Mouse (Mus musculus): Measurements from ENCODE around the gene Gkap1. TPM values are rescaled to one million over a fixed set of nuclear protein-coding genes. Genes with fewer than 3 reads are reported as not detected.

Gene Gkap1
- polyA plus RNA-seq, 1 experiment, result 17.2 TPM

DNA sequence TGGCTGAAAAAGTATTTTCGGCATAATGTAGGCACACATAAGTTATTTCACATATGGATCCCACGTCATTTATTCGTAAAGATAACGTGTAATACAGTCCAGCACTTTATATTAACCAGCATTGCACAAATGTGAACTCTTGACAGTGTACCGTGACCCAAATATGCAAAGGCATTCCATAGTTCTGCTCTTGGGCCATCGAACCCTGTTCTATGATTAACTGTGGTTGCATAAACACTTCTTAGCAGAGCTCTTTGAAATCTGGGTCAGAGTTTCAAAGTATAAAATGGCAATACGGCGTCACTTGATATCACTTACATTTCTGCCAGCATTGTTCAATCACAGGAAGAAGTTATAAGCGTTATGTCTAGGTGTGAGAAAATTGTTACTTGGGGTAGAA, 59.1 kb downstream of the Gkap1 start:
- Histone ChIP-seq H3K4me1 (ENCODE audit: control insufficient read depth, insufficient read depth, low read length) (peaks cover 2% of the 10 kb centered on the region; the same call in 1 of the 2 replicates), H3K4me3 (replicated peaks; ENCODE audit: control insufficient read depth, low read depth, low read length) (no peak overlapping the region), H3K27ac (ENCODE audit: control insufficient read depth, insufficient read depth, low read depth, low read length, poor library complexity) (no peak overlapping the region)
- TF ChIP-seq POLR2A (IDR thresholded peaks at IDR 0.05; ENCODE audit: borderline replicate concordance, control insufficient read depth, low read depth, low read length) (no peak), CTCF (IDR thresholded peaks at IDR 0.05; ENCODE audit: control insufficient read depth, insufficient read depth, low read length) (no peak)
- WGBS, result 86% methylated on average over 9 of the region's 9 CpGs

DNA sequence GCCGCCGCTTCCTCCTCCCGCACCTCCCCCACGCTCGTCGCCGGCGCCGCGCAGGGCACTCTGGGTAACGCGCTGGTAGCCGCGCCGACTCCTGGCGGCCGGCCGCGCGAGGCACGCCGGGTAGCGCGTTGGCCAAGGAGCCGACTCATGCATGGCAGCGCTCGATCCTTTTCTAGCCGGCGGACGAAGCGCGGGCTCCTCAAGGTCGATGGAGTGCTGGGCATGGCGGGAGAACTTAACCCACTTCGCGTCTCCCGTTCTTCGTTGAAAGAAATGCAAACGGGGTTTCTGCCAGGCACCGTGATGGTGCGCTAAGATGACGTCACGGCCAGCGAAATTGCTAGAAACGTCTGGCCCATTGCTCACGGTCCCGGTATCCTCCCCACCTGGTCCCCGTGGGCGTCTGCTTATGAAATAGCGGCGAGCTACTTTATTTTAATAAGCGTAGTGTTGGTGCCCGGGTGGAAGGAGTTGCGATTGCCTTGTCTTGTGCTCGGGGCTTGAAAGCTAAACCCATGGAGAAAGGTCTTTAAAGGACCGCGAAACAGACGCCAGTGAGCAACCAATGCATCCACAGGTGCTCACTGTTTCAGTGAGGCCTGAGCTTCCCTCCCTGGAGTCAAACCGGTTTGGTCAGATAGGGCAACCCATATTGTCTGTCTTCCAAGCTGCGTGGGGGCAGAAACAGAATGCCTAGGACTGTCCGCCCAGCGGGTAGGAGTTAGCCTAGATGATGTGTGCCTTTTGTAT, 59.7 kb downstream of the Gkap1 start, which contains the start of gene Ubqln1:
Ubqln1 (minus strand) TSS at position 62 of the 750 bp plus-strand sequence.
- Histone ChIP-seq H3K4me1 (ENCODE audit: control insufficient read depth, insufficient read depth, low read length) (peaks cover 2% of the 10 kb centered on the region; the same call in 1 of the 2 replicates), H3K27ac (ENCODE audit: control insufficient read depth, insufficient read depth, low read depth, low read length, poor library complexity) (peak within 1 kb of the TSS; percentile 20), H3K4me3 (replicated peaks; ENCODE audit: control insufficient read depth, low read depth, low read length) (peak within 1 kb of the TSS; percentile 59)
- TF ChIP-seq CTCF (IDR thresholded peaks at IDR 0.05; ENCODE audit: control insufficient read depth, insufficient read depth, low read length), result no peak
- TF ChIP-seq POLR2A (IDR thresholded peaks at IDR 0.05; ENCODE audit: borderline replicate concordance, control insufficient read depth, low read depth, low read length), result peak; percentile 82; the same call in 1 of the 2 replicates
- WGBS, result 2% methylated on average over 62 of the region's 62 CpGs

DNA sequence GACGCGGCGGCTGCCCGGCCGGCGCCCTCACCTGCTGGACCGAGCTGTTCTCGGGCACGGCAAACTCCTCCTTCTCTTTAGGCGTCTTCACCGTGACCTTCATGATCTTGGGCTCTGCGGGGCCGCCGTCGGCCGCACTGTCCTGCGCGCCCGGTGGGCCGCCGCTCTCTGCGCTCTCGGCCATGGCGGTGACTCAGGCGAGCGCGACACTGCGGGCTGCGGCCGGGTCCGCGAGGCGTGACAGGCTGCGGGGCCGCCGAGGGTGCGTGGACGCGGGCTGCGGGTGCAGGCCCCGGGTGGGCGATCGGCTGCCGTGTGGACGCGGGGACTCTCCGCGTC, 60.3 kb downstream of the Gkap1 start:
- WGBS, result 2% methylated on average over 48 of the region's 48 CpGs
- peak overlapping the region; percentile 20 for H3K27ac ChIP-seq (ENCODE audit: control insufficient read depth, insufficient read depth, low read depth, low read length, poor library complexity)
- peak overlapping the region; percentile 59 for H3K4me3 ChIP-seq (replicated peaks; ENCODE audit: control insufficient read depth, low read depth, low read length)
- TF ChIP-seq CTCF (IDR thresholded peaks at IDR 0.05; ENCODE audit: control insufficient read depth, insufficient read depth, low read length), result no peak
- no peak for TF ChIP-seq POLR2A (IDR thresholded peaks at IDR 0.05; ENCODE audit: borderline replicate concordance, control insufficient read depth, low read depth, low read length)
- peaks cover 2% of the 10 kb centered on the region; the same call in 1 of the 2 replicates for H3K4me1 ChIP-seq (ENCODE audit: control insufficient read depth, insufficient read depth, low read length)

DNA sequence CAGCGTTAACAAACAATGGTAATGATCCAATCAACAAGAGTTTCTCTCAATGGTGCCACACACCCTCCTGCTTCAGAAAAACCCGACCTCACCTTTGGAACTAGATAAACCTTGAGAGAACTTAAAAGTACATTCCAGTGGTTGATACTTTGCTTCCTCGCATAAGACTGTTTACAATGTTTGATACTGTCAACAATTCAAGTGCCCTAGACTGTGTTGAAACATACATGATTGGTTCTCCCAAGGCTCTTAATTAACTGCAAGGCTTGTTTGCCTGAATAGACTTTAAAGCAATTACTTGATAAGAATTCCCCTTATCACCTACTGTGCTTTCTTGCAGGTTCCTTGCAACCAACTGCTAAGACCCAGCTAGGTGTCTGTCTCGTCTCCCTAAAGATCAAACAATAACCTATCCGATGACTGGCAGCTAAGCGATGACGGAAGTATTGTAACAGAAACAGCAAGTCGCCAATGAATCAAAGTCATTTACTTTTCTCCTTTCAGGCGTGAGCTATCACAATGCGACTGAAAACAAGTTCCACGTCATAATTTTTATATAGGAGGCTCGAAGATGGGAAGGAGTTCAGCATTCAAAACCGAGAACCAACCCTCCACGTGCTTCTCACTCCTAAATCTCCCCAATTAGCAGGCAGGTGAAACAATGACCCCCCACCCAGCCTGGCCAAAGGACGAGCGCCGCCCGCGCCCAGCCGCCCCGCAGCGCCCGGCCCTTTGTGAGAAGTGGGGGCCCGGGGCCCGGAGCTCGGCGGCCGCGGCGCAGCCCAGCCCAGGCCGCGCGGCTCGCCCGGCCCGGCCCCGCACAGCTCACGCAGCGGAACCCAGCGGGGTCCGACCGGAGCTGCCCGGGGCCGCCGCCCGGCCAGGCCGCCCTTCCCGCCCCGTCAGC, 60.9 kb downstream of the Gkap1 start:
- no peak for TF ChIP-seq CTCF (IDR thresholded peaks at IDR 0.05; ENCODE audit: control insufficient read depth, insufficient read depth, low read length)
- Histone ChIP-seq H3K4me3 (replicated peaks; ENCODE audit: control insufficient read depth, low read depth, low read length) (peak overlapping the region; percentile 59), H3K27ac (ENCODE audit: control insufficient read depth, insufficient read depth, low read depth, low read length, poor library complexity) (peak overlapping the region; percentile 20), H3K4me1 (ENCODE audit: control insufficient read depth, insufficient read depth, low read length) (peaks cover 2% of the 10 kb centered on the region; the same call in 1 of the 2 replicates)
- WGBS, result 4% methylated on average over 49 of the region's 49 CpGs

DNA sequence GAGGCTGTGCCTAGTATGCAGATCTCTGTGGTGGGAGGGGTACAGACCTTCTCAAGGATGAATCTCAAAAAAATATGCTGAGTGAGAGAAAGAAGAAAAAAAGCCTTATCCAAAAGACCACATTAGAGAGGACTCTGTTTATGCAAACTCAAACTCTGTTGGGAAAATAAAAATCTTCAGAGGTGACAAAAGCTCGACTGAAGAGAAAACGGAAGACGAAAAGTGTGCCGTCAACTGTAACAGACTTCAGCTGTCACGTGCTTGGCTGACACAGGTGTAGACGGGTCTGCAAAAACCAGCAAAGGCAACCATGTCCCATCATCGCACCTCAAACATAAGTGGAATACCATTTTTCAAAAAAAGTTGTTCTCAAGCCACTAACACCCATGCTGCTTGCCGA, 61.7 kb downstream of the Gkap1 start:
- TF ChIP-seq POLR2A (IDR thresholded peaks at IDR 0.05; ENCODE audit: borderline replicate concordance, control insufficient read depth, low read depth, low read length) (no peak), CTCF (IDR thresholded peaks at IDR 0.05; ENCODE audit: control insufficient read depth, insufficient read depth, low read length) (no peak)
- Histone ChIP-seq H3K27ac (ENCODE audit: control insufficient read depth, insufficient read depth, low read depth, low read length, poor library complexity) (no peak overlapping the region), H3K4me3 (replicated peaks; ENCODE audit: control insufficient read depth, low read depth, low read length) (no peak overlapping the region), H3K4me1 (ENCODE audit: control insufficient read depth, insufficient read depth, low read length) (peaks cover 2% of the 10 kb centered on the region; the same call in 1 of the 2 replicates)
- whole genome bisulfite sequencing, result 73% methylated on average over 8 of the region's 8 CpGs

DNA sequence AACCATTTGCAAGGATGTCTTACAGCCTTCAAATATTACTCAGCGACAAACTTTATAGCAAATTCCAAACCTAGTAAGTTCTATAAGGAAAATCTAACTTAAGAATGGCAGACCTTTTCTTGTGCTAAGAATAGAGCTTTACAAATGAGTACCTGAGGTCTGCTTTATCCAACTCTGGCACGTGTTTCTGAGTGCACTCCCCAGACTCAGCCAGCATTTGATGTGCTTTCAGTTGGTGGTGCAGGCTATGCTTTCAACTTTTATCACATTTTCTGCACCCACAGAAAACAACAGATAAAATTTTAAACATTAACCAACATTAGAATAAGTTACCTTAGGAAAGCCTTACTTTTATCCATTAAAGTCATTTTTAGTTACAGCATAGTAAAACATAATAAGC, 63.0 kb downstream of the Gkap1 start:
- Histone ChIP-seq H3K4me3 (replicated peaks; ENCODE audit: control insufficient read depth, low read depth, low read length) (no peak overlapping the region), H3K27ac (ENCODE audit: control insufficient read depth, insufficient read depth, low read depth, low read length, poor library complexity) (no peak overlapping the region), H3K4me1 (ENCODE audit: control insufficient read depth, insufficient read depth, low read length) (peaks cover 2% of the 10 kb centered on the region; the same call in 1 of the 2 replicates)
- 82% methylated on average over 2 of the region's 2 CpGs for WGBS
- TF ChIP-seq CTCF (IDR thresholded peaks at IDR 0.05; ENCODE audit: control insufficient read depth, insufficient read depth, low read length) (no peak), POLR2A (IDR thresholded peaks at IDR 0.05; ENCODE audit: borderline replicate concordance, control insufficient read depth, low read depth, low read length) (no peak)

DNA sequence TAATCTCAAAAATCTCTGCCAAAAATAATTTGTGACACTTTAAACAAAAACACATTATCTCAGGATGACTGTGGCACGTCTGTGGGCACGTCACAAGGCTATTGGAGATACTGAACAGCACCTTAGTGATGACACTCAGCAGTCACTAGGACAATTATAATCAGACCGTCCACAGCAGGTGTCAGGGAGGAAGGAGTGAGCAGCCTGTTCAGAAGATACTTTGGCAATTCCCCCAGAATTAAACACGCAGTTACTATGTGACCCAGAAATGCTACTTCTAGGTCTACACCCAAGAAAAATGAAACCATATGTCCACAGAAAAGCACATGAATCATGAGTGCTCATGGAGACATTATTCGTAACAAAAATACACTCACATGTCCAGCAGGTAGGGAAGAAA, 65.1 kb downstream of the Gkap1 start:
- WGBS, result 65% methylated on average over 5 of the region's 5 CpGs
- no peak overlapping the region for H3K27ac ChIP-seq (ENCODE audit: control insufficient read depth, insufficient read depth, low read depth, low read length, poor library complexity)
- H3K4me3 ChIP-seq (replicated peaks; ENCODE audit: control insufficient read depth, low read depth, low read length), result no peak overlapping the region
- no peaks in the 10 kb centered on the region; the same call in none of the 2 replicates for H3K4me1 ChIP-seq (ENCODE audit: control insufficient read depth, insufficient read depth, low read length)
- TF ChIP-seq POLR2A (IDR thresholded peaks at IDR 0.05; ENCODE audit: borderline replicate concordance, control insufficient read depth, low read depth, low read length) (no peak), CTCF (IDR thresholded peaks at IDR 0.05; ENCODE audit: control insufficient read depth, insufficient read depth, low read length) (no peak)

DNA sequence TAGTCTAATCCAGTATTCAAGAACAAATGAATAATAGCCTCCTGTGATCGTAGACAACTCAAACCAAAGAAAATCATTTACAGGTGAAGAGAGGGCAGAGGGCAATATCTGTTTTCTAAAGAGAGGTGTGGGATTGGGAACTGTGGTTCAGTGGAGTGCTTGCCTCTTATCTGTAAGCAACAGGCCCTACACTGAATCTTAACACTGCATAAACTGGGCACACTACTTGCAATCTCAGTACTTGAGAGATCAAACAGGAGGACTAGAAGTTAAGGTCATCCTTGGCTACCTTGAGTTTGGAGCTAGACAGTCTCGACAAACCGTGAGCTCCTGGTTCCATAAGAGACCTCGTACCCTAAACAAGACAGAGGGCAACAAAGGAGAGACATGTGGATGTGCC, 69.4 kb downstream of the Gkap1 start:
- WGBS, result 82% methylated on average over 4 of the region's 4 CpGs
- H3K4me1 ChIP-seq (ENCODE audit: control insufficient read depth, insufficient read depth, low read length), result no peaks in the 10 kb centered on the region; the same call in none of the 2 replicates
- H3K4me3 ChIP-seq (replicated peaks; ENCODE audit: control insufficient read depth, low read depth, low read length), result no peak overlapping the region
- no peak overlapping the region for H3K27ac ChIP-seq (ENCODE audit: control insufficient read depth, insufficient read depth, low read depth, low read length, poor library complexity)
- TF ChIP-seq CTCF (IDR thresholded peaks at IDR 0.05; ENCODE audit: control insufficient read depth, insufficient read depth, low read length) (no peak), POLR2A (IDR thresholded peaks at IDR 0.05; ENCODE audit: borderline replicate concordance, control insufficient read depth, low read depth, low read length) (no peak)

Data from bone marrow, adult 2 months (tissue).